Mouse (Mus musculus) regulatory T cell (primary cell): ENCODE measurements around the gene Spns3.

Experiments
- in situ Hi-C: fragments of 300-600 bp; cut with MboI, MseI; formaldehyde crosslinking; loops from one replicate; pipeline ENCODE4 v1.15.1; 2025; ENCODE audit warnings: high pct_unique_total_duplicates

Spns3 gene

GRCm38 (mm10) chr11:72484549-72484948, 65.8 kb downstream of the Spns3 start:
- in situ Hi-C loops, result no loop called here

- in situ Hi-C loops, result no loop called here
Measured at GRCm38 (mm10) chr11:72481952-72482351, 68.4 kb downstream of the Spns3 start.

DNA sequence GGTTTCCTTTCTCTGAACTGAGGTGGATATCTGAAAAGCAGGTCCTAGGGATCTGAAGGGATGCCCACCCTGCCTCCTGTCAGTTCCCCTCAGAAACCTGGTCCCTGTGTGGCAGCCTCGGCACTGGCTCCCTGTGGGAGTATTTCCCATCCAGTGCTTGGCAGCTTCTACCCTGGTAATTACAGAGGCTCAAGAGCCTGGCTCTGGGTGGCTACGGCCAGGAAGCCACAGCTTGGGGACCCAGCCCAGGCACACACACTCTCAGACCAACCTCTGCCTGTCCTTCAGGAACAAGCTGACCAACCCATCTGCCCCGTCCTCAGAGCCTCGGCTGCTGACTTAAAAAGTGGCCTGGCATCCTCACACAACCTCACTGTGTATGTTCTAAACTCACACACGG, 69.0 kb downstream of the Spns3 start:
- in situ Hi-C loops, result no loop called here

DNA sequence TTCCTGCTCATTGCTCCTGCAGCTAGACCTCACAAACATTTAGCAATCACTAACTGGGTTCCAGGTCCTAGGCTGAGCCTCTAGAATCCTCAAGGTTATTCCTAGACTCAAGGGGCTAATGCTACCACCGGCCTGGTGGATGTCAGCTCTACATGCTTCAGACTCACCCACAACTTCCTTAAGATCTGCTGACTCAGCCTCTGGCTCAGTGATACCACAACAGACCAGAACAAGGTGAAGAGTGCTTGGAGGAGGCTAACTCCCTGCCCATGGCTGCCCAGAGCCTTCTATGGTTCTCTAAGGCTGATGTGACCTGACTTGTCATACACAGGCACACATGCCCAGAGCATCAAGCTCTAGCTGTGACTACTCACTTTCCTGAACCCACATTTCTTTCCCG, 70.8 kb downstream of the Spns3 start:
- in situ Hi-C loops, result no loop called here

GRCm38 (mm10) chr11:72478228-72478627, 72.1 kb downstream of the Spns3 start:
- in situ Hi-C loops, result no loop called here

- in situ Hi-C loops, result no loop called here
Measured at GRCm38 (mm10) chr11:72477653-72478052, 72.7 kb downstream of the Spns3 start.

GRCm38 (mm10) chr11:72477182-72477581, 73.1 kb downstream of the Spns3 start:
- in situ Hi-C loops, result no loop called here

DNA sequence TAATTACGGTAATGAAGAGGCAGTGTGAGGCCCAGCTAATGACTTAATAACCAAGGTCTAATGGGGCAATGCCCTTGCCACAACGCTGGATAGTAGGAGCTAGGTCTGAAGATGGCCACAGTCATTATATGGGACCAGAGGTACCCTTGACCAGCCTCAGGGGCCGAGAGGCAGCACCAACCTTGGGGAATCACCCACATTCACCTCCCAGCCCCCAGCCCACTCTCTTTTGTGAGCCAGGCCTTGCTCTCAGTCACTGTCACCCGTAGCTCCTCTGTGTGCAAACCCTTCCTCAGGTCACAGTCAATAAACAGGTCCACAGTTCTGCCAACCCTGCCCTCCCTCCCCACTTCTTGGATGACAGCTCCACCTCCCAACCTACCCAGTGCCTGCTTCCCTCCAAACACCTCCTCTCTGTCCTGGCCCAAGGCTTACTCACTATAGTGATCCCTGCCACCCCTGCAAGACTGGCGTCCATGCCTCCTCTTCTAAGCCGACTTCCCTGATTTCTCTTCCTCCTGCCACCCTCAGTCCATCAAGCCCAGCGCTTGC, 74.2 kb downstream of the Spns3 start:
- in situ Hi-C loops, result no loop called here

DNA sequence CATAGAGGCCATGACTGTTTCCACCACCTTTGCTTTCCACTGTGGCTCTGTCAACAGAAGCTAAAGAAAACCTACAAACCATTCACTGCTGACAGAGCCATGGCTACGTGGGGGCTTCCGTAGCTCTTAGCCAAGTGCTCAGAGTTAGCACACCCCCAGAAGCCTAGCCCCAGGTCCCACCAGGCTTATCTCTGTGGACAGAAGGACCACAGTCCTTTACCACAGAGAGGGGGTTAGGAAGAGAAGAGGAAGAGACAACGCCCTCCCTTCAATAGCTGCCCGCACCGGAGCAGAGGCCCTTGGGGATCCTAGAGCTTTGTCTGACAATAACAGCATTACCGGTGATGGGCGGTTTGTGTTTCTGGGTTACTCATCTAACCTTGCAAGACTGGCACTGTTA, 74.9 kb downstream of the Spns3 start:
- in situ Hi-C loops, result no loop called here

- in situ Hi-C loops, result no loop called here
Measured at GRCm38 (mm10) chr11:72474926-72475325, 75.4 kb downstream of the Spns3 start.

- in situ Hi-C loops, result no loop called here
Measured at GRCm38 (mm10) chr11:72473540-72473939, 76.8 kb downstream of the Spns3 start.

DNA sequence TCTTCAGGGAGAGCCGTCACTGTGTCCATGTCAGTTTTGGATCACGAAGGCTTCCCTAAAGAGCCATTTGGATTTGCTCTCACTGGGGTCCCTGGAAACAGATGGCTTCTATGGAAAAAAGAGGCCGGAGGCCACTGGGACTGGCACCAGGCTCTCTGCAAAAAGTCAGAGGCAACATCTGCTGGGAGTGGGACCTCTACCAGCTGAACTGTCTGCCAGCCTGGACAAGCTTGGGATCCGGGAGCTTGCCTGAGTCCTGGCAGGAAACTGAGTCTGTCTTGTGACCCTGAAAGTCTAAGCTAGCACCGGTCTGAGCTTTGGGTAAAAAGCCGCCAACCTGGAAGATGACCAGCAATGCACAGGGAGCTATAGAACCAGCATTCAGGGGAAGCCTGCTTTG, 78.9 kb downstream of the Spns3 start:
- in situ Hi-C loops, result no loop called here

DNA sequence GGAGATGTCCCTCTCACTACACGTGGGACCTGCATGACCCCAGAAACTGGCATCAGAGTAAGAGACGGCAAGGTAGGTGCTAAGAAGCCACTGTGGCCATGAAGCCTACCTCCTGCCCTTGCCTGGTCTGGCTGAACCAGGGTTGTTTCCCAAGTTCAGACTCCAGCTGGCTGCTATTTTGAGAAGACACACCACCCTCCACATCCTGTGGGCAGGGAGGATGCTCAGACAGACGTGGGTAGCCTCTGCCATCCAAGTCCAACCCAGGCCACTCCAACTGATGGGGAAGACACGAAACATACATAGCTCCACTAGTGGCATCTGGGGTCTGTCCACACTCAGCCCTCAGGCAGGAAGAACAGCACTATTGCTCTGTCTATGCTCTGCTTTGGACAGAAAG, 80.3 kb downstream of the Spns3 start:
- in situ Hi-C loops, result no loop called here

- in situ Hi-C loops, result no loop called here
Measured at GRCm38 (mm10) chr11:72469217-72469616, 81.1 kb downstream of the Spns3 start.

- in situ Hi-C loops, result no loop called here
Measured at GRCm38 (mm10) chr11:72468525-72468924, 81.8 kb downstream of the Spns3 start.

- in situ Hi-C loops, result no loop called here
Measured at GRCm38 (mm10) chr11:72466694-72467507, 83.4 kb downstream of the Spns3 start.

- in situ Hi-C loops, result no loop called here
Measured at GRCm38 (mm10) chr11:72465978-72466693, 84.2 kb downstream of the Spns3 start.

DNA sequence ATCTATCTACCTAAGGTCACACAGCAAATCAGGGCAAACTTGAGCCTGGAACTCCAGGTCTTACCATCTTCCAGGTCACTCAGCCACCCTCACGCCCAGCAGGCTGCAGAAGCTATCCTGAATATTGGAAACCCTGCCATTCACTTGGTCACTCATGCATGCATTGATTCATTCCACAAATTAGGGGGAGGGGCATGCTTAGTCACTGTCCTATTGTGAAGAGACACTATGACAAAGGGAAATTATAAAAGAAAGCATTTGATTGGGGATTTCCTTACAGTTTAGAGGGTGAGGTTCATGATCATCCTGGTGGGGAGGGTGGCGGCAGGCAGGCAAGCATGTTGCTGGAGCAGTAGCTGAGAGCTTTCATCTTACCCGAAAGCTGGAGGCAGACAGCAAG, 85.5 kb downstream of the Spns3 start:
- in situ Hi-C loops, result no loop called here

- in situ Hi-C loops, result no loop called here
Measured at GRCm38 (mm10) chr11:72461500-72461981, 88.8 kb downstream of the Spns3 start.

DNA sequence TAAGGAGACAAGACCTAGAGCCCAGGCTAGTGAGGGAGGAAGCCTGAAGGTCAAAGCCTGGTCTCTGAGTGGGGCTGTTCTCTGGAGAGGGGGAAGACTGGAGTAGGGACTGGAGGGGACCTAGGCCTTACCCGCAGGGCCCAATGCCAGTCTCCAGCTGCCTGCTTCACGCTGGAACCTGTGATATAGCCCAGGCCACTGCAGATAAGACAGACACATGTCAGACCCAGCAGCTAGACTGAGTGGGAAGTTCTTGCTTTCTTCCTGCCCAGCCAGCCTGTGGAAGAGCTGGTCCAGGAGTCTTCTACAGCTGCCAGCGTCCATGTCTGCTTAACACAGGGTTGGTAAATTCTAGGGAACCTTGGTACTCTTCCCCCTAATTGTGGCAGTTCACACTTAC, 91.8 kb downstream of the Spns3 start:
- in situ Hi-C loops, result no loop called here

DNA sequence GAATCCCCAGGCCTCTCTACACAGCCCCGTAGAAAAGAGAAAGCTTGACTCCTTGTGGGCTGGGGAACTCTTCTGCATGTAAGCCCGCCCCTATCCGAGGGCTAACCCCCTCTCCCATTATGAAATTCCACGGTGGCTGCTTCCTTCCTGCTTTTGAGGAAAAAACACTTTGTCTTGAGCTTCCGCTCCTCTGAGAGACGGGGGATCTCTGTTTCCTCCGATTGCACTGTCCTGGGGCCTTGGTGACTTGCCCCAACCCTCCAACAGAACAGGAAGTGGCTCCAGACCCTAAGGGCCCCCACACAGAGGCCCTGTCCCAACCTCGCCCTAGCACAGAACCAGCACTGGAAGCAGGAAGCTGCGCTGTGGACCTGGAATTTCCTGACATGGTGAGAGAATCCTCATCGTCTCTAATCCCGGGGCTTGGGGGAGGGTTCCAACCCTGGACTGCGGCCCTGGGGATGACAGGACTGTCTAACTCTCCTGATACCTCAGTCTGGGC, 92.3 kb downstream of the Spns3 start:
- in situ Hi-C loops, result no loop called here

DNA sequence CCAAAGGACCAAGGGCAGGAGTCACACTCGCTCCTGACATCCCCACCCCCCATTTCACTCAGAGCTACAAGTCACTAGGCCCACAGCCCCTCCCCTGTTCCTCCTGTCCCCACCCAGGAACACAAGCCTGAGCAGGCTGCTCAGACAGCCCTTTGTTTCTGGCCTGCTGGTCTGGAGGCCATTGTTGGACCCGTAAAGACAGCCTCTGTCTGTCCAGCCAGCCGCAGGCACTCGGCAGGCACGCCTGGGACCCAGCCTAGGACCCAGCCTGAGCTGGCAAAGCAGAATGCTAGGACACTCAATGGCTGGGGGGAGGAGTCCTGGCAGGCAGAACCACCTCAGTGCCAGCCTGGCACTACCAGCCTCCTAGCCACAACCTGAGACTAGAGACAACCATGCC, 94.6 kb downstream of the Spns3 start:
- in situ Hi-C loops, result no loop called here
